Mouse (Mus musculus): Measurements from ENCODE around the gene Krtap16-3. TPM values are rescaled to one million over a fixed set of nuclear protein-coding genes. Genes with fewer than 3 reads are reported as not detected.

Gene Krtap16-3
- total RNA-seq (2021), result not detected
- long read RNA-seq, experiment 1, result 0 reads
- long read RNA-seq, experiment 2, result 0 reads

GRCm38 (mm10) chr16:88962773-88963172 is at the start of gene Krtap16-3:
Gene Krtap16-3, minus strand, starts transcription at chr16:88962873.
- intact Hi-C loops (cut with DNase I; ENCODE audit: low total_unique reads), result no loop called here
- DNase-seq, result no peak

DNA sequence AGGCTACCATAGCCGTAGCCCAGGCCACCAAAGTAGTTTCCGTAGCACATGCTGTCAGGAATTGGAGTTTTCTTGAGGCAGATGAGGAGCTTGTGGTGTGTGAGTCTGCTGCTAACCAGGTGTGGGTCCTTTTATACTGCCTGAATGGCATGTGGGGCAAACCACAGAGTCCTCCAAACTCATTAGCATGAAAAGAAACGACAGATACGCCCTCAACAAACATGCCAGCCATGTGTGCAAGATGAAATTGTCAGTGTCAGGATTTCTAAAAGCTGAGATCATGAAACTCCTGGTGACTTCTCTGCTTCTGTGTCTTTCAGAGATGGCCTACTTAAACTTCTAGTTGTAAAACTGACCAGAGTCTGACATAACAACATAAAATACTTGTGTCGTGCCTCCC is 48.0 kb upstream of the Krtap16-3 start, which contains the start of gene Krtap22-2:
Krtap22-2 (minus strand) TSS at position 101 of the 400 bp plus-strand sequence.
- DNase-seq, result no peak
- intact Hi-C loops (cut with DNase I; ENCODE audit: low total_unique reads), result no loop called here

- intact Hi-C loops (cut with DNase I; ENCODE audit: low total_unique reads), result no loop called here
- no peak for DNase-seq
These were observed 21.6 kb downstream of the Krtap16-3 start for GRCm38 (mm10) chr16:88941106-88941505.

- intact Hi-C loops (cut with DNase I; ENCODE audit: low total_unique reads), result no loop called here
- no peak for DNase-seq
These were observed 24.4 kb downstream of the Krtap16-3 start for GRCm38 (mm10) chr16:88938252-88938651.

DNA sequence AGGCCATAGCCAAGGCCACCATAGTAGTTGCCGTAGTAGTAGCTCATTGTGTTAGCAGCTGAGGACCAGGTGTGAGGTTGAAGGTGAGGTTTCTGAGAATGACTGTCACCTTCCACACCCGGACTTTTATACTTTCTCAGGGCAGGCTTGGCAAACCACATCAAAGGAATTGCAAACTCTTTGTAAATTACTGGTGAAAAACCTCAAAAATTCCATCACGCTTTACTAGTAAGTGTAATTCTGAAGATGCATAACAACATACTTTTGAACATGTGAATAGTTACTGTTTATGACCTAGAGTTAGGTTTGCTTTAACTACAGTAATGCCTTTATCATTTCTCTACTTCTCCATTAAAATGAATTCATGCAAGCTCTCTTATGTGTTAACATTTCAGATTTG is 30.5 kb downstream of the Krtap16-3 start, which contains the start of gene Krtap19-9b:
Krtap19-9b (minus strand) TSS at position 101 of the 400 bp plus-strand sequence.
- intact Hi-C loops (cut with DNase I; ENCODE audit: low total_unique reads), result no loop called here
- DNase-seq, result no peak

Other genes with a start within 250 kb of the Krtap16-3 start
- gene Krtap13-1, start 234.0 kb downstream of the Krtap16-3 start, total RNA-seq (2021), result not detected
- gene Krtap13, start 211.2 kb downstream of the Krtap16-3 start, total RNA-seq (2021), result not detected
- not detected for gene 2310034C09Rik, start 204.0 kb downstream of the Krtap16-3 start, total RNA-seq (2021)
- gene 2310057N15Rik, start 188.7 kb downstream of the Krtap16-3 start, total RNA-seq (2021), result not detected
- not detected for gene Gm5965, start 185.0 kb downstream of the Krtap16-3 start, total RNA-seq (2021)
- not detected for gene Gm20741, start 150.7 kb downstream of the Krtap16-3 start, total RNA-seq (2021)
- not detected for gene Krtap15, start 142.7 kb downstream of the Krtap16-3 start, total RNA-seq (2021)
- not detected for gene Krtap14, start 136.7 kb downstream of the Krtap16-3 start, total RNA-seq (2021)
- gene Krtap19-1, start 93.5 kb downstream of the Krtap16-3 start, total RNA-seq (2021), result not detected
- gene Krtap19-2, start 88.6 kb downstream of the Krtap16-3 start, total RNA-seq (2021), result not detected
- gene Krtap19-3, start 84.8 kb downstream of the Krtap16-3 start, total RNA-seq (2021), result not detected
- not detected for gene Krtap19-4, start 77.8 kb downstream of the Krtap16-3 start, total RNA-seq (2021)
- not detected for gene Krtap19-5, start 66.4 kb downstream of the Krtap16-3 start, total RNA-seq (2021)
- gene Krtap19-9b, start 30.6 kb downstream of the Krtap16-3 start, total RNA-seq (2021), result not detected
- gene Krtap22-2, start 47.9 kb upstream of the Krtap16-3 start, total RNA-seq (2021), result not detected
- not detected for gene Gm10229, start 52.4 kb upstream of the Krtap16-3 start, total RNA-seq (2021)
- not detected for gene Krtap6-1, start 68.8 kb upstream of the Krtap16-3 start, total RNA-seq (2021)
- not detected for gene Gm10228, start 78.6 kb upstream of the Krtap16-3 start, total RNA-seq (2021)
- gene Krtap6-5, start 85.0 kb upstream of the Krtap16-3 start, total RNA-seq (2021), result not detected
- gene 1110025L11Rik, start 101.1 kb upstream of the Krtap16-3 start, total RNA-seq (2021), result not detected
- gene Krtap6-3, start 121.1 kb upstream of the Krtap16-3 start, total RNA-seq (2021), result not detected
- gene Gm6358, start 178.0 kb upstream of the Krtap16-3 start, total RNA-seq (2021), result not detected
- gene Gm10061, start 188.2 kb upstream of the Krtap16-3 start, total RNA-seq (2021), result not detected
- gene Gm9789, start 195.1 kb upstream of the Krtap16-3 start, total RNA-seq (2021), result not detected
- gene Gm7735, start 206.6 kb upstream of the Krtap16-3 start, total RNA-seq (2021), result not detected
- not detected for gene 1110057P08Rik, start 211.9 kb upstream of the Krtap16-3 start, total RNA-seq (2021)
- gene Krtap20-2, start 243.0 kb upstream of the Krtap16-3 start, total RNA-seq (2021), result not detected